Mouse (Mus musculus) ES-E14 (cell line): ENCODE results near the gene Micall1. TPM values are rescaled to one million over a fixed set of nuclear protein-coding genes. Genes with fewer than 3 reads are reported as not detected.

ENCODE experiments used
- DNase-seq: peaks from one replicate; pipeline ENCODE4 v3.0.0-alpha.2; 2013; ENCODE audit warnings: low read depth, low spot score
- H3K27ac ChIP-seq: 2 replicates; pipeline ENCODE4 v1.5.1; 2012; ENCODE audit warnings: low read depth, mild to moderate bottlenecking, low read length, moderate library complexity, mixed read lengths; ENCODE audit not compliant: poor library complexity, insufficient read depth, severe bottlenecking
- H3K36me3 ChIP-seq: 2 replicates; pipeline ENCODE4 v1.6.1; 2012; ENCODE audit warnings: mild to moderate bottlenecking, low read length, moderate library complexity, mixed read lengths; ENCODE audit not compliant: control insufficient read depth, poor library complexity, insufficient read depth, severe bottlenecking
- H3K4me1 ChIP-seq, 2 experiments: fragments of 150-350 bp in 1 of 2; sonication (generic) in 1 of 2; 2 replicates each; pipeline ENCODE4 v1.6.1; 2012; ENCODE audit warnings: low read length in 2 of 2, mild to moderate bottlenecking in 1 of 2, mixed read lengths in 1 of 2; ENCODE audit not compliant: control insufficient read depth in 2 of 2, insufficient read depth in 2 of 2, poor library complexity in 1 of 2
- H3K4me3 ChIP-seq, 2 experiments: fragments of 150-350 bp in 1 of 2; sonication (generic) in 1 of 2; 2 replicates each; pipeline ENCODE4 v1.5.1; 2012; ENCODE audit warnings: low read length in 2 of 2, low read depth in 1 of 2, mild to moderate bottlenecking in 1 of 2, mixed read lengths in 1 of 2; ENCODE audit not compliant: insufficient read depth in 1 of 2, poor library complexity in 1 of 2, severe bottlenecking in 1 of 2
- H3K9ac ChIP-seq: 2 replicates; pipeline ENCODE4 v1.6.1; 2012; ENCODE audit warnings: low read depth, mild to moderate bottlenecking, low read length, mixed read lengths; ENCODE audit not compliant: poor library complexity, insufficient read depth, severe bottlenecking
- H3K9me3 ChIP-seq: fragments of 150-350 bp; sonication (generic); 2 replicates; pipeline ENCODE4 v1.6.1; 2012; ENCODE audit warnings: low read depth, mild to moderate bottlenecking, low read length; ENCODE audit not compliant: control insufficient read depth, insufficient read depth
- CHD2 ChIP-seq: IDR thresholded peaks from 2 replicates; pipeline ENCODE4 v1.6.1; 2014; ENCODE audit warnings: mild to moderate bottlenecking, low read depth, low read length, inconsistent platforms
- HCFC1 ChIP-seq: IDR thresholded peaks from 2 replicates; pipeline ENCODE4 v1.6.1; 2012; ENCODE audit warnings: low read length, inconsistent platforms, borderline replicate concordance; ENCODE audit not compliant: insufficient read depth
- MAFK ChIP-seq: IDR thresholded peaks from 2 replicates; pipeline ENCODE4 v1.6.1; 2014; ENCODE audit warnings: mild to moderate bottlenecking, low read depth, low read length, inconsistent platforms; ENCODE audit not compliant: insufficient read depth
- ZC3H11A ChIP-seq: IDR thresholded peaks from 2 replicates; pipeline ENCODE4 v1.6.1; 2012; ENCODE audit warnings: low read depth, mild to moderate bottlenecking, inconsistent platforms, low read length, borderline replicate concordance
- ZNF384 ChIP-seq: IDR thresholded peaks from 2 replicates; pipeline ENCODE4 v1.6.1; 2012; ENCODE audit warnings: low read depth, low read length, inconsistent platforms
- in situ Hi-C, 2 experiments: fragments of 600-800 bp; cut with MboI; formaldehyde crosslinking; loops; one replicate each; pipeline ENCODE4 v1.15.1; 2025; ENCODE audit warnings: low sequenced_read_pairs in 2 of 2, inconsistent platforms in 1 of 2; ENCODE audit not compliant: unreplicated experiment in 2 of 2
- total RNA-seq: library from RNA; depleted of rRNA; stranded (reverse); fragments of 300-350 nt; gene quantifications from 2 replicates; pipeline ENCODE4 v1.2.3, GENCODE M21; 2012

The Micall1 gene
- total RNA-seq, 1 experiment: 7.7 TPM

DNA sequence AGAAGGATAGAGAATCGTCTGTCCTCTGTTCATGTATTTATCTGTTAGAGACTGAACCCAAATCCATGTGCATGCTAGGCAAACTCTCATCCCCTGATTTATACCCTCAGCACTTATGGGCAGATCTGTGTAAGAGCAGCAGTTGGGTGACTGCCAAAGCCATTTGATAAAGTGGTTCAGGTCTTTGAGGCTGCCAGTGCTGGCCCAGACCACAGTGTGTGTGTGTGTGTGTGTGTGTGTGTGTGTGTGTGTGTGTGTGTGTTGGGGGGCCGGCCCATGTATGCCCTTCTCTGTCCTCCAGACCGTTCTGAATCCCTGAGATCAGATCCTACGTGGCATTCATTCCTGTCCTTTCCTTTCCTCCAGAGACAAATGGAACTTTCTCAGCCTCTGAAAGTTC lies 3.1 kb downstream of the Micall1 start:
- TF ChIP-seq HCFC1 (no peak), MAFK (no peak), ZNF384 (no peak), CHD2 (no peak), ZC3H11A (no peak)
- in situ Hi-C loops: no loop called here
- H3K27ac ChIP-seq: no peak overlapping the region
- H3K9me3 ChIP-seq: no peaks in the 10 kb centered on the region
- no peak overlapping the region for H3K9ac ChIP-seq
- H3K4me1 ChIP-seq: peaks cover 6 to 14% of the 10 kb centered on the region in 2 experiments; a peak in 2 of 4 replicates
- H3K36me3 ChIP-seq: no peaks in the 10 kb centered on the region; the same call in 1 of the 2 replicates
- H3K4me3 ChIP-seq: no peak overlapping the region
- no peak for DNase-seq

DNA sequence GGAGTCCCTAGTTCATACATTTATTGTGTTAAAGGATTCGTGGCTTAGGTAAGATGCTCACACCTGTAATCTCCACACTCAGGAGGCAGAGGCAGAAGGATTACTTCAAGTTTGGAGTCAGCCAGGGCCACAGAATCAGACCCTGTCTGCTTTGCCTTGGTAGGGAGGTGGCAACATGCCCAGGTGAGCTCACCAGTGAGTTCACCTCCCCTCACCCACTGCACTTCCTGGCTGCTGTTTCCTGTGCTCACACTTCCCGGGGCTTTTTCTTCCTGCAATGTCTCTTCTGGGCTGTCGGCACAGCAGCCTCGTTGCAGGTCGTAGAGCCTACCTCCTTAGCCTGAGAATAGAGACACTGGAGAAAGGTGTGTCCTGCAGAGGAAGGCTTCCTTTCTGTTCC lies 6.6 kb downstream of the Micall1 start:
- in situ Hi-C loops: no loop called here
- H3K36me3 ChIP-seq: no peaks in the 10 kb centered on the region; the same call in 1 of the 2 replicates
- no peak overlapping the region for H3K4me3 ChIP-seq
- no peaks in the 10 kb centered on the region for H3K9me3 ChIP-seq
- no peak overlapping the region for H3K27ac ChIP-seq
- H3K9ac ChIP-seq: no peak overlapping the region
- DNase-seq: no peak
- TF ChIP-seq ZC3H11A (no peak), ZNF384 (no peak), MAFK (no peak), HCFC1 (no peak)
- H3K4me1 ChIP-seq: peaks cover 2 to 9% of the 10 kb centered on the region in 2 experiments; a peak in 1 of 4 replicates

DNA sequence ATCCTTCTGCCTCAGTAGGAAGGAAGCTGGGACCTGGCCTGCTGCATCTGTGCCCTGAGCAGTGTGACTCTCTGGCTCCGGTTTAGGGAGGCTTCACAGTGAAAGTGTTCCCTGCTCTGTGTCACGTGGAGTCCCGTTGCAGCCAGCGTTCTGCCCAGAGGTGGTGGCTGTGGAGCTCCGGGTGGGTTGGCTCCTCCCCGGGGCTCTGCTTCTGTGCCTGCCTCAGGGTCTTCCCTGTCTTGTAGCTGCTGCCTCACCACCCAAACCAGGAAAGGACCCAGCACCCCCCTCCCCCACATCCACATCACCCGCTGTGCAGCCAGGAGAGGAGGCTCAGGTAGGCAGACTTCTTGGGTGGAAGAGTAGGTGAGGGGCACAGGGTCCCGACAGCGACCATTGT lies 10.8 kb downstream of the Micall1 start:
- in situ Hi-C loops: no loop called here
- Histone ChIP-seq H3K4me3 (no peak overlapping the region), H3K9ac (no peak overlapping the region), H3K4me1 (peaks cover 2 to 9% of the 10 kb centered on the region in 2 experiments; a peak in 1 of 4 replicates), H3K9me3 (no peaks in the 10 kb centered on the region), H3K36me3 (no peaks in the 10 kb centered on the region; the same call in 1 of the 2 replicates), H3K27ac (no peak overlapping the region)
- no peak for TF ChIP-seq MAFK
- no peak for DNase-seq

DNA sequence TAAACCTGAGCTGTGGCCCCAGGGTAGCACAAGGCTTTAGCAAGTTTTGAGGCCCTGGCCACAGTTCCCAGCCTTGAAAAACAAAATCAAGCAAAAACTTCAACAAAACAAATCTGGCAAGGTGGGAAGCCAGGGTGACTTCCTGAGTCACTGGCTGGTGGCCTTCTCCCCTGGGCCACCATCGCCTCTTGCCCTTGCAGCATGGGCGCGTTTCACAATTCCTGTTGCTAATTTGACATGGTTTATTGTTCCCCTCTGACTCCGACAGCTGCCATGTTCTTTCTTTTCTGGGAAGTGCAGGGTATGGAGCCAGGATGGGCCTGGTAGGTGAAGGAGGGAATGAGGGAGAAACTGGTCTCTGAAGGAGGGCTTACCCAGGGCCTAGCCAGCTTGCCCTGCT lies 13.4 kb downstream of the Micall1 start:
- Histone ChIP-seq H3K36me3 (peaks cover under 1% of the 10 kb centered on the region; the same call in 1 of the 2 replicates), H3K9me3 (no peaks in the 10 kb centered on the region), H3K9ac (no peak overlapping the region), H3K27ac (no peak overlapping the region), H3K4me1 (peaks cover 0 to 7% of the 10 kb centered on the region in 2 experiments; a peak in 1 of 4 replicates), H3K4me3 (no peak overlapping the region)
- in situ Hi-C loops: no loop called here
- no peak for DNase-seq
- TF ChIP-seq HCFC1 (no peak), CHD2 (no peak), MAFK (no peak), ZC3H11A (no peak)

DNA sequence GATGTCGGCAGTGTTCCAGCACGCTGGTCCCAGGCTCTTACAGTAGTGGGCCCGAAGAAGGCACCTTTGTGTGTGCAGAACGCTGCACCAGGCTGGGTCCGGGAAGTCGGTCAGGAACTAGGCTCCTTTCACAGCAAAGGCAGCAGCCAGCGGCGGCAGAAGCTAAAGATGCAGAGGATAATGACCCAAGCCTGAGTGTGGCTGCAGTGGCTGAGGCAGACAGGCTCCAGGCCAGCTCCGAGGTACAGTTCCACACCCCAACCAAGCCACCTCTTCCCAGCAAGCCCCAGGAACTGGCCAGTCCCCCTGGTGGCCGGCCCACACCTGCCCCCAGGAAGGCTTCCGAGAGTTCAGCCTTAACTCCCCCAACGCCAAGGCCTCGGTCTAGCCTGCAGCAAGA lies 13.8 kb downstream of the Micall1 start:
- Histone ChIP-seq H3K36me3 (peaks cover 5% of the 10 kb centered on the region; the same call in 1 of the 2 replicates), H3K4me1 (peaks cover 0 to 7% of the 10 kb centered on the region in 2 experiments; a peak in 1 of 4 replicates), H3K9ac (no peak overlapping the region), H3K9me3 (no peaks in the 10 kb centered on the region), H3K27ac (no peak overlapping the region), H3K4me3 (no peak overlapping the region)
- in situ Hi-C loops: no loop called here
- TF ChIP-seq HCFC1: no peak
- TF ChIP-seq CHD2: no peak
- no peak for TF ChIP-seq MAFK
- no peak for TF ChIP-seq ZC3H11A
- DNase-seq: no peak
